Mouse (Mus musculus): ENCODE measurements around the gene Arhgef5.

GRCm38 (mm10) chr6:43312546-43312945 lies 47.2 kb downstream of the Arhgef5 start:
- TF ChIP-seq CTCF (IDR thresholded peaks at IDR 0.05; ENCODE audit: low read depth): no peak
- TF ChIP-seq EP300 (IDR thresholded peaks at IDR 0.05; ENCODE audit: low read depth): no peak

Measured in liver, embryonic 14.5 days (tissue).